Mouse (Mus musculus): Measurements from ENCODE around the gene Srsf4. TPM values are rescaled to one million over a fixed set of nuclear protein-coding genes. Genes with fewer than 3 reads are reported as not detected.

Gene Srsf4
- polyA plus RNA-seq, 1 experiment from 2014 or later = 86.6 TPM

GRCm38 (mm10) chr4:131836351-131836881 lies 37.0 kb upstream of the Srsf4 start:
- Histone ChIP-seq H3K27me3 (replicated peaks; ENCODE audit: control insufficient read depth, insufficient read depth, low read length) (no peaks in the 10 kb centered on the region; the same call in none of the 2 replicates), H3K4me1 (ENCODE audit: control insufficient read depth, insufficient read depth, low read depth, low read length) (peaks cover 18% of the 10 kb centered on the region), H3K27ac (ENCODE audit: low read depth, low read length) (no peak overlapping the region), H3K4me2 (ENCODE audit: low read length) (peak overlapping the region; percentile 98), H3K9ac (ENCODE audit: low read depth, low read length) (peak overlapping the region; percentile 83), H3K4me3 (ENCODE audit: low read length) (peak overlapping the region; percentile 67), H3K36me3 (ENCODE audit: control insufficient read depth, insufficient read depth, low read length) (no peaks in the 10 kb centered on the region), H3K9me3 (ENCODE audit: control insufficient read depth, low read length) (no peaks in the 10 kb centered on the region)
- no peak for ATAC-seq
- under 1% methylated on average over 31 of the region's 39 CpGs for WGBS

DNA sequence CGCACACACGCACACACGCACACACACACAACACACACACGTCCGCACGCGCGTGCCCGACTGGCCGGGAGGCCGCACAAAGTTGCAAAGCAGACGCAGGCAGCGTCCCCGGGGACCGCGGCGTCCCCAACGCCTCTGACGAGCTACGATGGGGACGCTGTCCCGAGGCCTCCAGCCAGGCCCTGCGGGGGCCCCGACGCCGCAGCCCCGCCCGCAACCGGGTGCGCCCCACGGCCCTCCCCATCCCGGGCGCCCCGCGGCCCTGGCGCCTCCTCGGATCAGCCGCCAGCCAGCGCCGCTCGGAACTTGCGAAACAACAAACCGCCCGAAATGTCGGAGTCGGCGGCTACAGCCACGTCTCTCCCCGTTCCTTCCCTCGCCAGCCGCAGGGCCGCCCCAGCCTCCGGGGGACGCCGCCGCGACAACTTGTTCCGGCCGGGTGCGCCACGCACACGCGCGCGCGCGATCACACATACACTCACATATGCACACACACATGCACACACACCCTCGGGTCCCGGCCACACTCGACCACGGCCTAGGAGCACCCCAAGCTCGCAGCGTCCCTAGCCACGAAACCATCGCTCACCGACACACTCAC lies 36.4 kb upstream of the Srsf4 start:
- H3K9me3 ChIP-seq (ENCODE audit: control insufficient read depth, low read length) = no peaks in the 10 kb centered on the region
- peak overlapping the region; percentile 98 for H3K4me2 ChIP-seq (ENCODE audit: low read length)
- WGBS = under 1% methylated on average over 74 of the region's 76 CpGs
- H3K27me3 ChIP-seq (replicated peaks; ENCODE audit: control insufficient read depth, insufficient read depth, low read length) = no peaks in the 10 kb centered on the region; the same call in none of the 2 replicates
- H3K27ac ChIP-seq (ENCODE audit: low read depth, low read length) = no peak overlapping the region
- peaks cover 18% of the 10 kb centered on the region for H3K4me1 ChIP-seq (ENCODE audit: control insufficient read depth, insufficient read depth, low read depth, low read length)
- no peaks in the 10 kb centered on the region for H3K36me3 ChIP-seq (ENCODE audit: control insufficient read depth, insufficient read depth, low read length)
- peak overlapping the region; percentile 67 for H3K4me3 ChIP-seq (ENCODE audit: low read length)
- peak overlapping the region; percentile 83 for H3K9ac ChIP-seq (ENCODE audit: low read depth, low read length)
- ATAC-seq = 0 out of 2 replicates have a peak, but pooled peaks have one; percentile 21

DNA sequence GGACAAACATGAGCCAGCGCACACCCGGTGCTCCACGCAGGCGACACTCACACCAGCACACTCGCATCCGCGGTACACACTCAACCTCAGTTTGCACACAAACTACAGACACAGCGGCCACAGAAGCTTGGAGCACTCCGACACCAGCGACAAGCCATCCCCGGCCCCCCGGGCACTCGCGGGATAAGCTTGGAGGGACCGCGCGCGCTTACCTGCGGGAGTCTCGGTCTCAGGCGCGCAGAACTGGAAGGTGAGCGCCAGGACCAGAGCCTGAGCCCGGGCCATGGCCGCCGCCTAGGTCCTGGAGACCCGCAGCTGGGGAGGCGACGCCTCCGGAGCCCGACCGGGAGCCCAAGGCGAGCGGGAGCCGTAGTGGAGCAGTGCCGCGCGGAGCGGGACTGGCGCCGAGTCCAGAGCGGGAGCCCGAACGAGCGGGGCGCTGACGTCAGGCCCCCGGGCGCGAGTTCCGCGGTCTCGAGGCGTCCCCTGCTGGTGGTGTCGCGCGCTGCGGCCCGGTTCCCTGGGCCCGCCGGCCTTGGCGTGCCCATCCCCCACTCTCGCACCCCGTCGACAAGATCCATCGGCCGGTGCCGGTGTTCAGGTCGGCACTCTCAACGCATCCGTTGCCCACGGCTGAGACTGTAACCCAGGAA lies 35.4 kb upstream of the Srsf4 start, which contains the start of gene Ptpru:
Gene Ptpru (minus strand): TSS at position 417 of the 653 bp plus-strand sequence.
- Histone ChIP-seq H3K27ac (ENCODE audit: low read depth, low read length) (peak within 1 kb of the TSS; percentile 37; the same call in 1 of the 2 replicates), H3K4me1 (ENCODE audit: control insufficient read depth, insufficient read depth, low read depth, low read length) (peaks cover 18% of the 10 kb centered on the region), H3K27me3 (replicated peaks; ENCODE audit: control insufficient read depth, insufficient read depth, low read length) (no peaks in the 10 kb centered on the region; the same call in none of the 2 replicates), H3K4me3 (ENCODE audit: low read length) (peak within 1 kb of the TSS; percentile 67), H3K9ac (ENCODE audit: low read depth, low read length) (peak within 1 kb of the TSS; percentile 83), H3K4me2 (ENCODE audit: low read length) (peak within 1 kb of the TSS; percentile 98), H3K9me3 (ENCODE audit: control insufficient read depth, low read length) (no peaks in the 10 kb centered on the region), H3K36me3 (ENCODE audit: control insufficient read depth, insufficient read depth, low read length) (no peaks in the 10 kb centered on the region)
- peak; percentile 88 for ATAC-seq
- WGBS = under 1% methylated on average over 70 of the region's 72 CpGs

DNA sequence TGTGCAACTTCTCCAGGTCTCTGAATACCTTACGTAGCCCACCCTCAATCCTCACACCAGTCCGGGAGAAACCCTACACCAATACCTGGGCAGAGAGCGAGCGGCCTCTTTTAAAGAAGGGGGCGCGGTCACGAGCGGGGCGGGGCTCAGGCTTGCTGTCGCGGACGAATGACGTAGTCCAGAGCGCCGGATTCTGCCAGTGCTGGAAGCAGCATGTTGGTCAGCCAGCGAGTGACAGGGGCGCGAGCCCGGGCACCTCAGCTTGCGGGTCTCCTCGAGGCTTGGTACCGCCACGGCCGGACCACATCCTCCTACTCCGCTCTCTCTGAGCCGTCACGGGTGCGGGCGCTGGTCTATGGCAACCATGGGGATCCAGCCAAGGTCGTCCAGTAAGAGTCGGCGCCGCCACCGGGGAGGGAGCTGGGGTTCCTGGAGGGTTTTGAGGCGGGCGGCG lies 30.1 kb upstream of the Srsf4 start, which contains the start of gene Mecr:
Gene Mecr (plus strand): TSS at position 181 of the 454 bp plus-strand sequence.
- peak; percentile 87 for ATAC-seq
- 1% methylated on average over 37 of the region's 37 CpGs for WGBS
- no peaks in the 10 kb centered on the region for H3K9me3 ChIP-seq (ENCODE audit: control insufficient read depth, low read length)
- peaks cover 11% of the 10 kb centered on the region for H3K4me1 ChIP-seq (ENCODE audit: control insufficient read depth, insufficient read depth, low read depth, low read length)
- H3K4me3 ChIP-seq (ENCODE audit: low read length) = peak within 1 kb of the TSS; percentile 81
- H3K27me3 ChIP-seq (replicated peaks; ENCODE audit: control insufficient read depth, insufficient read depth, low read length) = no peaks in the 10 kb centered on the region; the same call in none of the 2 replicates
- peak within 1 kb of the TSS; percentile 55; the same call in 1 of the 2 replicates for H3K27ac ChIP-seq (ENCODE audit: low read depth, low read length)
- H3K4me2 ChIP-seq (ENCODE audit: low read length) = peak within 1 kb of the TSS; percentile 68
- H3K36me3 ChIP-seq (ENCODE audit: control insufficient read depth, insufficient read depth, low read length) = no peaks in the 10 kb centered on the region
- H3K9ac ChIP-seq (ENCODE audit: low read depth, low read length) = peak within 1 kb of the TSS; percentile 85

DNA sequence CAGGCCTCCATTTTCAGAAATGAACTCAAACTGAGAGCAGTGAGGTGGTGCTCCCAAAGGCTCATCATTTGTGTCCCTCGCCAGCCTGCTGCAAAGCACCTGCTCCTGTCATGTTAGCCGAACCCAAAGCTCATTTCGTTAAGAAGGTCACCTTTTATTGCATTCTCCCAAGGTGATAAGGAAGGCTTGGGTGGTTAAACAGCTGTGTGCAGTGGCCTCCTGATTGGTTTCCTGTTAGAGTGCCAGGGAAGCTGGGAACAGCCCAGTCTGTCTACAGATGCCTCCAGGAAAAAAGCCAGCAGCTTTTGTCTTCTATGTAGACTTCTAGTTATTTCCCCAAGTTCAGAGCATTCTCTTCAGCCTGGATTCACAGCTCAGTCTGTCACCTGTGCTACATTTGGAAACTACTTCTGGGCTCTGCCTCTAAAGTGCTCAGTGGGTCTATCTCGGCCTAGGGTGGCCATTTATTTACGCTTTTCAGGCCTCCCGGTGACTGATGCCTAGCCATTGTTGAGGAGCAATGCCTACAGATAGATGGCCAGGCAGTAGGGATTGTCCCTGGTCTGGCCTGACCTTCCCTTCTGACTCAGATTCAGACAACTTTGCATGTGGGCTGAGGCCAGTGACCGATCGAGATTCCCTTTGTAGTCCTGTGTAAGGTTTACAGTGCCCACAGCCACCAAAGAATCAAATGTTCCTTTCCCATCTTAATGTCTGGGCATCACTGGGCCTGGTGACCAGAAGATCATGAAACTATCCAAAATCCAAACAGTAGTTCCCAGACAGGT lies 27.2 kb upstream of the Srsf4 start:
- Histone ChIP-seq H3K4me2 (ENCODE audit: low read length) (no peak overlapping the region), H3K4me3 (ENCODE audit: low read length) (no peak overlapping the region), H3K9me3 (ENCODE audit: control insufficient read depth, low read length) (no peaks in the 10 kb centered on the region), H3K27ac (ENCODE audit: low read depth, low read length) (no peak overlapping the region), H3K27me3 (replicated peaks; ENCODE audit: control insufficient read depth, insufficient read depth, low read length) (no peaks in the 10 kb centered on the region), H3K4me1 (ENCODE audit: control insufficient read depth, insufficient read depth, low read depth, low read length) (peaks cover 15% of the 10 kb centered on the region), H3K36me3 (ENCODE audit: control insufficient read depth, insufficient read depth, low read length) (no peaks in the 10 kb centered on the region), H3K9ac (ENCODE audit: low read depth, low read length) (no peak overlapping the region)
- ATAC-seq = no peak
- 85% methylated on average over 8 of the region's 8 CpGs for WGBS

GRCm38 (mm10) chr4:131848082-131848481 lies 25.3 kb upstream of the Srsf4 start:
- no peak for ATAC-seq
- Histone ChIP-seq H3K4me2 (ENCODE audit: low read length) (no peak overlapping the region), H3K9me3 (ENCODE audit: control insufficient read depth, low read length) (no peaks in the 10 kb centered on the region), H3K4me1 (ENCODE audit: control insufficient read depth, insufficient read depth, low read depth, low read length) (peaks cover 15% of the 10 kb centered on the region), H3K36me3 (ENCODE audit: control insufficient read depth, insufficient read depth, low read length) (no peaks in the 10 kb centered on the region), H3K4me3 (ENCODE audit: low read length) (no peak overlapping the region), H3K9ac (ENCODE audit: low read depth, low read length) (no peak overlapping the region), H3K27me3 (replicated peaks; ENCODE audit: control insufficient read depth, insufficient read depth, low read length) (no peaks in the 10 kb centered on the region), H3K27ac (ENCODE audit: low read depth, low read length) (no peak overlapping the region)
- WGBS = 74% methylated on average over 6 of the region's 6 CpGs

GRCm38 (mm10) chr4:131849986-131850638 lies 23.3 kb upstream of the Srsf4 start:
- peaks cover 4% of the 10 kb centered on the region; the same call in 1 of the 2 replicates for H3K4me1 ChIP-seq (ENCODE audit: control insufficient read depth, insufficient read depth, low read depth, low read length)
- no peaks in the 10 kb centered on the region for H3K36me3 ChIP-seq (ENCODE audit: control insufficient read depth, insufficient read depth, low read length)
- no peak for ATAC-seq
- no peak overlapping the region for H3K9ac ChIP-seq (ENCODE audit: low read depth, low read length)
- H3K4me2 ChIP-seq (ENCODE audit: low read length) = no peak overlapping the region
- H3K9me3 ChIP-seq (ENCODE audit: control insufficient read depth, low read length) = no peaks in the 10 kb centered on the region
- H3K27me3 ChIP-seq (replicated peaks; ENCODE audit: control insufficient read depth, insufficient read depth, low read length) = no peaks in the 10 kb centered on the region
- WGBS = 24% methylated on average over 5 of the region's 5 CpGs
- H3K27ac ChIP-seq (ENCODE audit: low read depth, low read length) = peak overlapping the region; percentile 58
- H3K4me3 ChIP-seq (ENCODE audit: low read length) = no peak overlapping the region

- Histone ChIP-seq H3K27me3 (replicated peaks; ENCODE audit: control insufficient read depth, insufficient read depth, low read length) (no peaks in the 10 kb centered on the region), H3K36me3 (ENCODE audit: control insufficient read depth, insufficient read depth, low read length) (0 out of 2 replicates have a peak, but pooled peaks cover 2% of the 10 kb centered on the region), H3K27ac (ENCODE audit: low read depth, low read length) (no peak overlapping the region), H3K4me2 (ENCODE audit: low read length) (no peak overlapping the region), H3K4me3 (ENCODE audit: low read length) (no peak overlapping the region), H3K9ac (ENCODE audit: low read depth, low read length) (no peak overlapping the region), H3K4me1 (ENCODE audit: control insufficient read depth, insufficient read depth, low read depth, low read length) (peaks cover 2% of the 10 kb centered on the region; the same call in 1 of the 2 replicates), H3K9me3 (ENCODE audit: control insufficient read depth, low read length) (no peaks in the 10 kb centered on the region)
- 90% methylated on average over 5 of the region's 5 CpGs for WGBS
- no peak for ATAC-seq
Measured at GRCm38 (mm10) chr4:131854950-131855349, 18.5 kb upstream of the Srsf4 start.

All from hindbrain, embryonic 16.5 days (tissue).